In genomic region chr4:123438414-123438813, GRCm38 (mm10) we compare ENCODE assay signal across 8 mouse cellular contexts.
DNase-seq lines count a peak whose midpoint lies in the region; ATAC-seq and TF ChIP-seq lines count a peak whose summit lies in the region.
"Had no signal": no experiment of that assay in that cellular context is flagged by ENCODE, and none has a peak within 500 bp of the region (broad histone marks: within the 10 kb centered on the region; RNA-seq: fewer than 3 reads in every experiment).

No protein-coding gene starts in this region.

- intact Hi-C loops in heart, postnatal 25 days (cut with DNase I) = no loop called here

- ATAC-seq in lung, postnatal 0 days = no peak
- ATAC-seq in activated CD4-positive, CD25-positive, alpha-beta regulatory T cell, adult 4 months = no peak

- 48% methylated on average over 5 of the region's 5 CpGs for WGBS in lung, postnatal 0 days

- DNase-seq in lung, adult 18-20 months = peak; percentile 41 to 51
- DNase-seq in lung, postnatal 0 days (ENCODE audit: low spot score) = no peak
- peak; percentile 61 to 77 for DNase-seq in cerebellum, postnatal 25 days
- DNase-seq in heart, postnatal 25 days (ENCODE audit: low spot score) = peak; percentile 70
- no peak for DNase-seq in thymus, postnatal 25 days
- no peak for DNase-seq in thymus, adult 18-20 months

- H3K4me3 ChIP-seq in lung, postnatal 0 days (ENCODE audit: low read depth, low read length) = no peak overlapping the region
- H3K4me3 ChIP-seq: limb, embryonic 15.5 days had no signal

- no peak for TF ChIP-seq EP300 in lung, postnatal 0 days (IDR thresholded peaks at IDR 0.05)

- H3K9ac ChIP-seq in lung, postnatal 0 days (replicated peaks; ENCODE audit: low read depth) = no peak overlapping the region
- H3K9ac ChIP-seq: limb, embryonic 15.5 days had no signal

- no peak overlapping the region for H3K27ac ChIP-seq in lung, postnatal 0 days (ENCODE audit: low read length)
- H3K27ac ChIP-seq: limb, embryonic 15.5 days had no signal

- no peak overlapping the region for H3K4me2 ChIP-seq in lung, postnatal 0 days (replicated peaks; ENCODE audit: low read depth, low read length)
- H3K4me2 ChIP-seq: limb, embryonic 15.5 days had no signal

- H3K4me1 ChIP-seq in lung, postnatal 0 days (ENCODE audit: insufficient read depth, low read depth, low read length) = no peaks in the 10 kb centered on the region
- H3K4me1 ChIP-seq: limb, embryonic 15.5 days had no signal

- H3K27me3 ChIP-seq in lung, postnatal 0 days (replicated peaks; ENCODE audit: insufficient read depth, low read length) = no peaks in the 10 kb centered on the region
- H3K27me3 ChIP-seq: limb, embryonic 15.5 days had no signal

- no peak for TF ChIP-seq CTCF in lung, postnatal 0 days (IDR thresholded peaks at IDR 0.05)

- H3K9me3 ChIP-seq in lung, postnatal 0 days (ENCODE audit: low read length) = no peaks in the 10 kb centered on the region
- H3K9me3 ChIP-seq: limb, embryonic 15.5 days had no signal

- H3K36me3 ChIP-seq in lung, postnatal 0 days (ENCODE audit: insufficient read depth, low read length) = peaks cover 52% of the 10 kb centered on the region; the same call in 1 of the 2 replicates

Comparison
In these comparisons a context has a peak if more than half of its experiments do, and no peak if none do; other contexts are left out.
1. DNase-seq: peak in lung, adult 18-20 months (2 of 2), cerebellum, postnatal 25 days (2 of 2) and heart, postnatal 25 days (single experiment); none in lung, postnatal 0 days (single experiment), thymus, postnatal 25 days (single experiment) and thymus, adult 18-20 months (0 of 2).